Mouse (Mus musculus): ENCODE data around the gene Usp29. TPM values are rescaled to one million over a fixed set of nuclear protein-coding genes. Genes with fewer than 3 reads are reported as not detected.

Usp29 gene
- polyA plus RNA-seq, 1 experiment from 2014 or later, result 10.3 TPM

DNA sequence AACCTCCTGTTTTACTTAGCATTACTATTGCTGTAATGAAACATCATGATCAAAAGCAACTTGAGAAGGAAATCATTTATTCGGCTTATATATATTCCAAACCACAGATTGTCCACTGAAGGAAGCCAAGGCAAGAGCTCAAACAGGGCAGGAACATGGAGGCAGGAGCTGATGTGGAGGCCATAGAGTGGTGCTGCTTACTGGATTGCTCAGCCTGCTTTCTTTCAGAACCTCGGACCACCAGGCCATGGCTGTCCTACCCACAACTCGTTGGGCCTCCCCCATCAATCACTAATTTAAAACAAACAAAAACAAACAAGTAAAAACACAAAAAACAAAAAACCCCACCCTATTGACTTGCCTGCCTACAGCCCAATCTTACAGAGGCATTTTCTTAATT is 119.9 kb downstream of the Usp29 start:
- Histone ChIP-seq H3K36me3 (no peaks in the 10 kb centered on the region), H3K4me3 (no peak overlapping the region), H3K9ac (no peak overlapping the region), H3K4me2 (no peak overlapping the region), H3K27ac (ENCODE audit: poor library complexity, severe bottlenecking) (no peak overlapping the region), H3K9me3 (replicated peaks) (no peaks in the 10 kb centered on the region), H3K27me3 (replicated peaks) (no peaks in the 10 kb centered on the region), H3K4me1 (replicated peaks) (peaks cover 12% of the 10 kb centered on the region; the same call in 1 of the 2 replicates)
- 64% methylated on average over 3 of the region's 3 CpGs for WGBS
- ATAC-seq (ENCODE audit: insufficient number of reproducible peaks, low FRiP score), result no peak

DNA sequence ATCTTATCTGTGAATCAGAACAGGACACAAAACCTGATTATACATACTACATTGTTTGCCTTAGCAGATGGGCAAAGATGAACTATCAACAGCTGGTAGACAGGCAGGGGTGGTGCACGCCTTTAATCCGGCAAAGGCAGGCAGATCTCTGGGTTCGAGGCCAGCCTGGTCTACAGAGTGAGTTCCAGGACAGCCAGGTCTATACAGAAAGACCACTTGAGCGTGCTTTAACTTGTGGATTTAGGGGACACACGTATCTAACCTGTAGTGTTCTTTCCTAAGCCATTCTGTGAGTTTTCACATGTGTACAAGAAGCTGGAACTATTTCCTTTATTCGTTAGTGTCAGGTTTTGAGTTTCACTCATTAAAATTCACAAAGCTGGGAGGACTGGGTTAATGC is 120.9 kb downstream of the Usp29 start:
- Histone ChIP-seq H3K9me3 (replicated peaks) (no peaks in the 10 kb centered on the region), H3K27me3 (replicated peaks) (no peaks in the 10 kb centered on the region), H3K4me1 (replicated peaks) (peaks cover 12% of the 10 kb centered on the region; the same call in 1 of the 2 replicates), H3K4me3 (no peak overlapping the region), H3K4me2 (no peak overlapping the region), H3K9ac (no peak overlapping the region), H3K36me3 (no peaks in the 10 kb centered on the region), H3K27ac (ENCODE audit: poor library complexity, severe bottlenecking) (no peak overlapping the region)
- WGBS, result 78% methylated on average over 6 of the region's 6 CpGs
- ATAC-seq (ENCODE audit: insufficient number of reproducible peaks, low FRiP score), result no peak

DNA sequence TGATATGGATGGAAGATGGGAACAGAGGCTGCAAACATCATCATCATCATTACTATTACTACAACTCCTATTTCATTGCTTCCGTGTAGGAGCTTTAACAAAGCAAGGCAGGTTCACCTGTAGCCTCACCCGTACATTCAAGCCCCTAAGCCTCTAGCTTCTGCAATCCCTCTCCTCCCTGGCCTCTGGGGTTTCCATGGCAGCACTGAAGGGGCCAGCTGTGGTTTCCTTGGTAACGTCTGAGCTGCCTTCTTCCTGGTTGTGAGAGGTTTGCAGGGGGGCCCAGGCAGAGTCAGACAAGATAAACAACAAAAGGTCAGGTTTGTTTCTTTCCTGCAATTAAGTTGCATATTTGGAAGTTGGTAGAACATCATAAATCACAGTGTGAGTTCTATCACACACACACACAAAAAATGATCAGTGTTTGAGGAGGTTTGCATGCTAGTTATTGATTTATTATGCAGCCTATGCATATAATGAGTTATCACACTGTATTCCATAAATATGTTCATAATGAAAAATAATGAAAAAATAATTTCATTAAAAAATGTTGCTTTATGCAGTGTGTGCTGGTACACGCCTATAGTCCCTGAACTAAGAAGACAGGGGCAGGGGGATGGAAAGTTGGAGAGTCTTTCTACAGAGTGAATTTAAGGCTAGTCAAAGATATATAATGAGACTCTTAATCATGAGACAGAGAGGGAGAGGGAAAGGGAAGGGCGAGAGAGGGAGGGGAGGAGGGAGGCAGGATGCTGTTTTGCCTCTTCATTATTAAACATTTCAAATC is 121.5 kb downstream of the Usp29 start:
- H3K27me3 ChIP-seq (replicated peaks), result no peaks in the 10 kb centered on the region
- no peak for ATAC-seq (ENCODE audit: insufficient number of reproducible peaks, low FRiP score)
- WGBS, result 35% methylated on average over 5 of the region's 5 CpGs
- H3K9ac ChIP-seq, result no peak overlapping the region
- H3K9me3 ChIP-seq (replicated peaks), result no peaks in the 10 kb centered on the region
- H3K4me1 ChIP-seq (replicated peaks), result peaks cover 12% of the 10 kb centered on the region; the same call in 1 of the 2 replicates
- no peak overlapping the region for H3K4me3 ChIP-seq
- H3K27ac ChIP-seq (ENCODE audit: poor library complexity, severe bottlenecking), result no peak overlapping the region
- H3K36me3 ChIP-seq, result no peaks in the 10 kb centered on the region
- H3K4me2 ChIP-seq, result no peak overlapping the region

DNA sequence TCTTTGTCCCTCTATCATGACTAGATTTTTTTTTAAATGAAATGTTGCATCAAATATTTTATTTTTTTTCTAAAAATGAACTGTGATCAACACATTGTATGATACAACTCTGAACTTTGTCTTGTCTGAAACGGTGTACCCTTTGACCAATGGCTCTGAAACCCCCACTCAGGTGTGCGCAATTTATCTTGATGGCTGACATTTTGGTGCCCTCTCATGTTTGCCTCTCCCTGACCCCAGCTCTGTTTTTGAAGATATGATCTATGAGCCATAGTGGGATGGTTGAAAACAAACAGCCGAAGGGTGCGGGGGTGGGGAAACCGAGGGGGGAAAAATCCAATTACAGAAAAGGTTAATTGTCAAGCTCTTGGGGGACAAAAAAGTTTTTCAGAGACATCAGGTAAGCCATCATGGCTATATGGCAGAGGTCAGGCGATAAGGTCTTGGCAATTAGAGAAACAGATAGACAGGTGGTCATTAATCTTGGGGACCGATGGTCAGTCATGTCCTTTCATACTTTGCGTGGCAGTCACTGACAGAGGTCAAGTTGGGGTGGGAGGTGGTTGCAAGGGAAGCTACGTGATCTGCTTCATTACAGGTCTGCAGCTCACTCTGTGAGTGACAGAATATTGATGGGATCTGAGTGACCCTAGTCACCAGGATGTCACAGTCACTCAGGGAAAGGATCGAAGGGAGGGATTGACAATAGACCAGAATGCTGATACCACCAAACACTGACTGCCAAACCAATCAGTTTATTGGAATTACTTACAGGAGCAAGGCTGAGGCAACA is 125.4 kb downstream of the Usp29 start:
- Histone ChIP-seq H3K9ac (no peak overlapping the region), H3K9me3 (replicated peaks) (no peaks in the 10 kb centered on the region), H3K4me2 (no peak overlapping the region), H3K27ac (ENCODE audit: poor library complexity, severe bottlenecking) (no peak overlapping the region), H3K4me1 (replicated peaks) (peaks cover 12% of the 10 kb centered on the region; the same call in 1 of the 2 replicates), H3K27me3 (replicated peaks) (no peaks in the 10 kb centered on the region), H3K36me3 (no peaks in the 10 kb centered on the region), H3K4me3 (no peak overlapping the region)
- WGBS, result 75% methylated on average over 10 of the region's 10 CpGs
- no peak for ATAC-seq (ENCODE audit: insufficient number of reproducible peaks, low FRiP score)

DNA sequence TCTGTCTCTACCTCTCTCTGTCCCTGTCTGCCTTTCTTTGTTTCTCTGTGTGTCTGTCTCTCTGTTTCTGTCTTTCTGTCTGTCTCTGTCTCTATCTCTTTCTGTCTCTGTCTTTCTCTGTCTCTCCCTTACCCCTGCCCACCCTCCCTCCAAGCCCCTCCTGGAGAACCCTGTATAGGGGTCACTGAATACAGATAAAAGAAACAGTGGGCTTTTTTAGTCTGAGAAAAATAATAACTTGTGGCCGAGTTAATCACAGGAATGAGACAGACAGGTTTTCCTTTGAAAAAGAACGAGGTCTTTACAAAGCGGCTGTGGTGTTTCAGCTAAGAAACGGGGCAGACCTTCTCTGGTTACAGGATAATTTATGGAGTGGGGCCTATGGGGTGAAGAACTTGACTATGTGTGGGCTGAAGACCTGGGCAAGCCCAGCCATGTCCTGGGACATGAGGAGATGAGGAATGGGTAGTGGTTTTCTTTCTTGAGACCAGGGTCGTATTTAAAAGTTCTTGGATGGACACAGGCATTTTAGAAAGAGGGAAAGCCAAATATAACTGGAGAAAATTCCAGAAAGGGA is 128.4 kb downstream of the Usp29 start:
- Histone ChIP-seq H3K27me3 (replicated peaks) (no peaks in the 10 kb centered on the region), H3K4me2 (no peak overlapping the region), H3K27ac (ENCODE audit: poor library complexity, severe bottlenecking) (no peak overlapping the region), H3K9ac (no peak overlapping the region), H3K4me3 (no peak overlapping the region), H3K4me1 (replicated peaks) (peaks cover 15% of the 10 kb centered on the region; the same call in 1 of the 2 replicates), H3K9me3 (replicated peaks) (no peaks in the 10 kb centered on the region), H3K36me3 (no peaks in the 10 kb centered on the region)
- WGBS, result 47% methylated on average over 5 of the region's 5 CpGs
- ATAC-seq (ENCODE audit: insufficient number of reproducible peaks, low FRiP score), result no peak

DNA sequence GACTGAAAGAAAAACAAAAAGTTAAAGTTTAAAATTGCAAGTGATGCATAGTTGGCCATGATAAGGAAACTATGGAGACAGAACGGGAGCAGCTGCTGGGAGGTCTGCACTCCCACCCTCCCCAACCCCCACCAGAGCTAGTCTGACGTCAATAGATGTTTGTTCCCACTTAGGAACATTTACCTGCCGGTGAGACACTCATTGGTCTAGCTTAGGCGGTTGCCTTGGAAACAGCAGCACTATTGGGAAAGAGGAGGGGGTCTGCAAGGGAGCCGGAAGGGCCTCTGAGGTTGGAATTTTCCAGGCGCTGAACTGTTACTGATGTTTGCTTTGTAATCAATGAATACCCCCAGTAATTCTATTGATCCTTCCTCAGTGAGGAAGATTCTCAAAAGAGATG is 130.3 kb downstream of the Usp29 start:
- no peak overlapping the region for H3K4me3 ChIP-seq
- no peaks in the 10 kb centered on the region for H3K27me3 ChIP-seq (replicated peaks)
- H3K36me3 ChIP-seq, result no peaks in the 10 kb centered on the region
- no peak overlapping the region for H3K9ac ChIP-seq
- ATAC-seq (ENCODE audit: insufficient number of reproducible peaks, low FRiP score), result no peak; the same call in 1 of the 2 replicates
- peaks cover 6% of the 10 kb centered on the region; the same call in 1 of the 2 replicates for H3K4me1 ChIP-seq (replicated peaks)
- H3K4me2 ChIP-seq, result no peak overlapping the region
- no peak overlapping the region for H3K27ac ChIP-seq (ENCODE audit: poor library complexity, severe bottlenecking)
- WGBS, result 14% methylated on average over 6 of the region's 6 CpGs
- H3K9me3 ChIP-seq (replicated peaks), result no peaks in the 10 kb centered on the region

DNA sequence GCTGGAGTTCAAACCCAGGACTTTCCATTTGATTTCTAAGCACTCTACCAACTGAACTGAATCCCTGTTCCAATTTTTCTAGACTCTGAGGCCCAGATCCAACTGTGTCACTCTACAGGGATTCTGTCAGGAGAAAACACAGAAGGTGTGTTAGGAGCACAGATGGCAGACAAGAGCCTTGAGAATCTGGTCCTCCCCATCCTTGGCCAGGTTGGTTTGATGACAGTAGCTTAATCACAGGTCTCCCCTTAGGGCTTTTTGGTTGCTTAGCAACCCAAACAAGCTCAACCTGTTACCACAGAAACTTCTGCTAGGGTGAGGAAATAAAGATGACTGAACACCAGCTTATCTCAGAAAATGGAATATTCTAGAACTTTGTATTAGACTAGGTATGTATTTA is 136.0 kb downstream of the Usp29 start:
- Histone ChIP-seq H3K4me3 (no peak overlapping the region), H3K27me3 (replicated peaks) (no peaks in the 10 kb centered on the region), H3K4me1 (replicated peaks) (peaks cover 6% of the 10 kb centered on the region; the same call in 1 of the 2 replicates), H3K9me3 (replicated peaks) (no peaks in the 10 kb centered on the region), H3K9ac (no peak overlapping the region), H3K36me3 (no peaks in the 10 kb centered on the region), H3K27ac (ENCODE audit: poor library complexity, severe bottlenecking) (no peak overlapping the region), H3K4me2 (no peak overlapping the region)
- ATAC-seq (ENCODE audit: insufficient number of reproducible peaks, low FRiP score), result no peak

DNA sequence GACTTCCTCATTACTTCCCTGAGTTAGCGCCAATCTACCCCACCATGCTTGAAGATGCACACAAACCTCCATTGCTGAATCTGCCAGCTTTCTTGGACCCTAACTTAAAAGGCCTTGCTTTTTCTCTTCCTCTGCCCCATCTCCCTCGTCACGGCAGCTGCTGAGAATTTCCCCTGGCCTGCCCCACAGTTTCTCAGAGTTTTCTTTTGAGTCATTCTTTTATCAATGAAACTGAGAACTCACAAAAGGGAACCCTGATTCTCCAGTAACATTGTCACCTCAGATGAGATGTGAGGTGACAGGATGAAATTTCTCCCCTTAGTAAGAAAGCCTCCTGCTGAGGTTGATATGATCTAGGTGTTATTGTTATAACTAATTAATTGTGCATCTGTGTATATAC is 138.5 kb downstream of the Usp29 start:
- 70% methylated on average over 3 of the region's 3 CpGs for WGBS
- Histone ChIP-seq H3K4me3 (no peak overlapping the region), H3K9me3 (replicated peaks) (no peaks in the 10 kb centered on the region), H3K36me3 (no peaks in the 10 kb centered on the region), H3K27me3 (replicated peaks) (no peaks in the 10 kb centered on the region), H3K27ac (ENCODE audit: poor library complexity, severe bottlenecking) (no peak overlapping the region), H3K4me1 (replicated peaks) (no peaks in the 10 kb centered on the region), H3K9ac (no peak overlapping the region), H3K4me2 (no peak overlapping the region)
- ATAC-seq (ENCODE audit: insufficient number of reproducible peaks, low FRiP score), result no peak

DNA sequence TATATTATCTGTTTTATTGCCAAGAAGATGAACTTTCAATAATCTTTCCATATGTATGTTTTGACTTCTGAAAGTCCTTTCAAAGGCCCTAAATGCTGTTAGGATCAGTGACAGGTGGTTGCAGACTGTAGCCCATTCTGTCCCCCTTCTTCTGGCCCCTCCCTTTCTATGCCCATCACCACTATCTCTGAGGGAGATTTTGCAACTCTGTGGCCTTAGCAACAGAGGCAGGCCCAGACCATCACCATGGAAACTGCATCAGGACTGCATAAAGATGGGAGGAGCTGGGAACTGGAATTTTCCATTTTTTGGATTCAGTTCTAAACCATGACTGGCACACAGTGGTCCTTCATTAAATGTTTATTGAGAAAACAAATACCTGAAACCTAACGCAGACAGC is 139.2 kb downstream of the Usp29 start:
- Histone ChIP-seq H3K4me1 (replicated peaks) (no peaks in the 10 kb centered on the region), H3K4me3 (no peak overlapping the region), H3K9me3 (replicated peaks) (no peaks in the 10 kb centered on the region), H3K9ac (no peak overlapping the region), H3K27ac (ENCODE audit: poor library complexity, severe bottlenecking) (no peak overlapping the region), H3K36me3 (no peaks in the 10 kb centered on the region), H3K4me2 (no peak overlapping the region), H3K27me3 (replicated peaks) (no peaks in the 10 kb centered on the region)
- 86% methylated on average over 1 of the region's 1 CpGs for WGBS
- no peak for ATAC-seq (ENCODE audit: insufficient number of reproducible peaks, low FRiP score)

DNA sequence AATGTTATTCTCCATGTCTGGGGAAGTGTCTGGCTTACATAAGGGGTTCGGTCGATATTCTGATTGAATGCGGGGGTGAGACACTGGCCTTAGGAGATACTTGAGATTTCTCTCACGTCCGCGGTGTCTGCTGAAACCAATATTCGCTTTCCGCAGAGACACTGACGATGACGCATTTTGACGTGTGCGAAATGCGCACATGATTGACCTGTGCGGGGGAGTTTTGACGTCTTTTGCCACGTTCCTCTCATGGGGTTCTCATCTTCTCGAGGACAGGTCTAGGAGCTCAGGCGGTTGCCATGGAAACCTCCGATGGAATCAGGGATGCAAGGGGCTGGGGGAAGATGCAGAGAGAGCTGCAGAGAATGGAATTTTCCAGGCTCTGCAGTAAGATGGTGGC is 144.1 kb downstream of the Usp29 start:
- Histone ChIP-seq H3K9me3 (replicated peaks) (no peaks in the 10 kb centered on the region), H3K4me2 (no peak overlapping the region), H3K4me3 (no peak overlapping the region), H3K36me3 (no peaks in the 10 kb centered on the region), H3K27me3 (replicated peaks) (no peaks in the 10 kb centered on the region), H3K27ac (ENCODE audit: poor library complexity, severe bottlenecking) (no peak overlapping the region), H3K4me1 (replicated peaks) (0 out of 2 replicates have a peak, but pooled peaks cover under 1% of the 10 kb centered on the region), H3K9ac (no peak overlapping the region)
- 80% methylated on average over 19 of the region's 19 CpGs for WGBS
- ATAC-seq (ENCODE audit: insufficient number of reproducible peaks, low FRiP score), result no peak

DNA sequence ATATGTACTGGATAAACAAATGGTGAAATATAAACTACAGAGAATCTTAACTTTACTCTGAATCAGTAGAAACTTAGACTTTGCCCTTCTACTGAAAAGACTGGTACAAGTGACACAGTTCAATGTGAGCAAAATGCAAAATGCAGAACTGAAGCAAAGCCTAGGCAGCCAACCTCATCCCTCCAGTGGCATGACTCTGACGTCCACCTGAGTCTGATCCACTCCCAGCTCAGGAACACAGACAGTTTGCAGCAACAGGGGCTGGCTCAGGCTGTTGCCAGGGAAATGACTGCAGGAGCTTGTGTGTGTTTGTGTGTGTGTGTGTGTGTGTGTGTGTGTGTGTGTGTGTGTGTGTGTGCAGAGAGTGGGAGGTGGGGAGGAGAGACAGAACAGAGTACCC is 147.8 kb downstream of the Usp29 start:
- Histone ChIP-seq H3K4me3 (no peak overlapping the region), H3K4me1 (replicated peaks) (peaks cover 8% of the 10 kb centered on the region), H3K9ac (no peak overlapping the region), H3K27me3 (replicated peaks) (no peaks in the 10 kb centered on the region), H3K9me3 (replicated peaks) (no peaks in the 10 kb centered on the region), H3K36me3 (no peaks in the 10 kb centered on the region), H3K4me2 (no peak overlapping the region), H3K27ac (ENCODE audit: poor library complexity, severe bottlenecking) (no peak overlapping the region)
- 65% methylated on average over 1 of the region's 1 CpGs for WGBS
- ATAC-seq (ENCODE audit: insufficient number of reproducible peaks, low FRiP score), result no peak

Data from heart, embryonic 12.5 days (tissue).